In genomic region chr12:12777422-12777821, GRCm38 (mm10) we compare ENCODE assay signal across 22 mouse cellular contexts.
A peak's percentile ranks its signal among the peaks of the same experiment; 100 is the strongest.
DNase-seq lines count a peak whose midpoint lies in the region; ATAC-seq lines count a peak whose summit lies in the region.
"Had no signal": no experiment of that assay in that cellular context is flagged by ENCODE, and none has a peak within 500 bp of the region (broad histone marks: within the 10 kb centered on the region; RNA-seq: fewer than 3 reads in every experiment).

No protein-coding gene starts in this region.

- H3K9me3 ChIP-seq in forebrain, embryonic 10.5 days = peaks cover 8% of the 10 kb centered on the region; the same call in 1 of the 2 replicates
- no peaks in the 10 kb centered on the region for H3K9me3 ChIP-seq in forebrain, embryonic 11.5 days (ENCODE audit: control insufficient read depth, low read length)
- no peaks in the 10 kb centered on the region for H3K9me3 ChIP-seq in liver, embryonic 12.5 days (replicated peaks)
- H3K9me3 ChIP-seq: embryonic facial prominence, embryonic 12.5 days; limb, embryonic 15.5 days had no signal

- ATAC-seq in forebrain, embryonic 11.5 days (replicated peaks; ENCODE audit: low FRiP score) = no peak
- ATAC-seq in liver, embryonic 12.5 days = peak; percentile 52; the same call in 1 of the 2 replicates
- ATAC-seq: inflammation-experienced regulatory T-cells, adult 6 months; lung, postnatal 0 days had no signal

- no peaks in the 10 kb centered on the region for H3K27me3 ChIP-seq in forebrain, embryonic 10.5 days (ENCODE audit: poor library complexity, severe bottlenecking)
- no peaks in the 10 kb centered on the region for H3K27me3 ChIP-seq in forebrain, embryonic 11.5 days (ENCODE audit: control insufficient read depth, insufficient read depth, low read length)
- H3K27me3 ChIP-seq in liver, embryonic 12.5 days (replicated peaks) = no peaks in the 10 kb centered on the region
- H3K27me3 ChIP-seq: embryonic facial prominence, embryonic 12.5 days; heart, embryonic 12.5 days; hindbrain, embryonic 12.5 days; limb, embryonic 15.5 days had no signal

- no peak for DNase-seq in forebrain, embryonic 10.5 days (ENCODE audit: extremely low spot score, low spot score)
- no peak for DNase-seq in forebrain, embryonic 11.5 days (ENCODE audit: low spot score)
- peak; percentile 76 for DNase-seq in ovary, adult 18-20 months (ENCODE audit: low spot score)
- no peak for DNase-seq in ovary, postnatal 14 days (ENCODE audit: low spot score)
- DNase-seq in gastrocnemius, adult 18-20 months (ENCODE audit: low spot score) = no peak
- DNase-seq in adipocyte (ENCODE audit: low spot score) = no peak
- no peak for DNase-seq in layer of hippocampus, postnatal 14 days (ENCODE audit: low spot score in 2 of 2)
- DNase-seq: cerebellum, adult 9-10 months; heart, postnatal 14 days; kidney, adult 8-10 months; kidney, postnatal 14 days; midbrain, embryonic 14.5 days; thymus, postnatal 25 days had no signal

- H3K4me2 ChIP-seq in forebrain, embryonic 11.5 days (ENCODE audit: low read depth, low read length, severe bottlenecking) = no peak overlapping the region
- H3K4me2 ChIP-seq in liver, embryonic 12.5 days = no peak overlapping the region
- H3K4me2 ChIP-seq: embryonic facial prominence, embryonic 12.5 days; heart, embryonic 12.5 days; hindbrain, embryonic 12.5 days; limb, embryonic 15.5 days had no signal

- H3K4me1 ChIP-seq in forebrain, embryonic 10.5 days = peaks cover 24% of the 10 kb centered on the region
- H3K4me1 ChIP-seq in forebrain, embryonic 11.5 days (replicated peaks; ENCODE audit: control insufficient read depth, insufficient read depth, low read length) = no peaks in the 10 kb centered on the region
- no peaks in the 10 kb centered on the region for H3K4me1 ChIP-seq in liver, embryonic 12.5 days
- H3K4me1 ChIP-seq: embryonic facial prominence, embryonic 12.5 days; hindbrain, embryonic 12.5 days; limb, embryonic 15.5 days had no signal

- H3K9ac ChIP-seq in forebrain, embryonic 11.5 days (ENCODE audit: low read length) = no peak overlapping the region
- no peak overlapping the region for H3K9ac ChIP-seq in liver, embryonic 12.5 days
- H3K9ac ChIP-seq: embryonic facial prominence, embryonic 12.5 days; heart, embryonic 12.5 days; hindbrain, embryonic 12.5 days; limb, embryonic 15.5 days had no signal

- no peaks in the 10 kb centered on the region for H3K36me3 ChIP-seq in forebrain, embryonic 10.5 days (replicated peaks)
- H3K36me3 ChIP-seq in forebrain, embryonic 11.5 days (ENCODE audit: control insufficient read depth, insufficient read depth, low read length) = no peaks in the 10 kb centered on the region
- no peaks in the 10 kb centered on the region for H3K36me3 ChIP-seq in liver, embryonic 12.5 days
- H3K36me3 ChIP-seq: embryonic facial prominence, embryonic 12.5 days; heart, embryonic 12.5 days; hindbrain, embryonic 12.5 days; limb, embryonic 15.5 days had no signal

- WGBS in forebrain, embryonic 10.5 days = 87% methylated on average over 8 of the region's 8 CpGs
- 87% methylated on average over 8 of the region's 8 CpGs for WGBS in forebrain, embryonic 11.5 days
- 42% methylated on average over 8 of the region's 8 CpGs for WGBS in liver, embryonic 12.5 days (ENCODE audit: insufficient replicate concordance)

- peak overlapping the region; percentile 13; the same call in 1 of the 2 replicates for H3K27ac ChIP-seq in forebrain, embryonic 10.5 days
- no peak overlapping the region for H3K27ac ChIP-seq in forebrain, embryonic 11.5 days (ENCODE audit: low read depth, low read length)
- no peak overlapping the region for H3K27ac ChIP-seq in liver, embryonic 12.5 days
- H3K27ac ChIP-seq: embryonic facial prominence, embryonic 12.5 days; hindbrain, embryonic 12.5 days; layer of hippocampus, adult 2 months; limb, embryonic 15.5 days had no signal

- H3K4me3 ChIP-seq in forebrain, embryonic 10.5 days = no peak overlapping the region
- no peak overlapping the region for H3K4me3 ChIP-seq in forebrain, embryonic 11.5 days (ENCODE audit: low read depth, low read length)
- H3K4me3 ChIP-seq in liver, embryonic 12.5 days = no peak overlapping the region
- H3K4me3 ChIP-seq: embryonic facial prominence, embryonic 12.5 days; erythroblast, embryonic 14.5 days; heart, embryonic 12.5 days; hindbrain, embryonic 12.5 days; layer of hippocampus, adult 2 months; limb, embryonic 15.5 days had no signal
